Mouse (Mus musculus) layer of hippocampus, adult 11-12 months (tissue): ENCODE measurements around the gene Serpina3j.
A peak's percentile ranks its signal among the peaks of the same experiment; 100 is the strongest.
"Not testable (repeated sequence)": the region's sequence is repeated elsewhere in the genome, so short reads cannot be mapped to it uniquely, and the experiment has no call there.

Experiments
- DNase-seq: peaks from one replicate; pipeline ENCODE4 v3.0.0; 2022; ENCODE audit warnings: low spot score

The Serpina3j gene

DNA sequence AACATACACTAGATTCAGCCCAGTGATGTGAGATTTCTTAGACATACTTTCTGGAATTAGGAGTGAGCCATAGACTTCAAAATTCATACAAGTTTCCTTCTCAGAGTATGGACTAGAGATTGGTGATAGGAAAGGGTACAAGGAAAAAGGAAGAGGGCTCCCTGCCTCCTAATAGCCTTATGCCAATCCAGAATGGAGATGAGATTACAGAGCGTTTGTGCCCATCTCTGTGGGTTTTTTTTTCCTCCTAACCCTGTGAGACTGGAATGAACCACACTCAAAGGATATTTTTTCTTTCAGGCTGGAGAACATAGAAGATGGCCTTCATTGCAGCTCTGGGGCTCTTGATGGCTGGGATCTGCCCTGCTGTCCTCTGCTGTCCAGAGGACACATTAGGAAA, at the start of gene Serpina3j:
TSS of gene Serpina3j (plus strand) at position 301 of the 400 bp plus-strand sequence.
- no peak for DNase-seq

DNA sequence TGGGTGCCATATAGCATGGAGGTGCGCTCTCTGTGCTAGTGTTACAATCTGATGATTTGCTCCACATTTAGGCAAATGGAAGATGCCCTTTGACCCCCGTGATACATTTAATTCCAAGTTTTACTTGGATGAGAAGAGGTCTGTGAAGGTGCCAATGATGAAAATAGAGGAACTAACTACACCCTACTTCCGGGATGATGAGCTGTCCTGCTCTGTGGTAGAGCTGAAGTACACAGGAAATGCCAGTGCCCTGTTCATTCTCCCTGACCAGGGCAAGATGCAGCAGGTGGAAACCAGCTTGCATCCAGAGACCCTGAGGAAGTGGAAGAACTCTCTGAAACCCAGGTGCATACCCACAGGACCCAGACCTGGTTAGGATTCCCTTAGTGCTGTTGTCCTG, 48.0 kb upstream of the Serpina3j start:
- DNase-seq: no peak

DNA sequence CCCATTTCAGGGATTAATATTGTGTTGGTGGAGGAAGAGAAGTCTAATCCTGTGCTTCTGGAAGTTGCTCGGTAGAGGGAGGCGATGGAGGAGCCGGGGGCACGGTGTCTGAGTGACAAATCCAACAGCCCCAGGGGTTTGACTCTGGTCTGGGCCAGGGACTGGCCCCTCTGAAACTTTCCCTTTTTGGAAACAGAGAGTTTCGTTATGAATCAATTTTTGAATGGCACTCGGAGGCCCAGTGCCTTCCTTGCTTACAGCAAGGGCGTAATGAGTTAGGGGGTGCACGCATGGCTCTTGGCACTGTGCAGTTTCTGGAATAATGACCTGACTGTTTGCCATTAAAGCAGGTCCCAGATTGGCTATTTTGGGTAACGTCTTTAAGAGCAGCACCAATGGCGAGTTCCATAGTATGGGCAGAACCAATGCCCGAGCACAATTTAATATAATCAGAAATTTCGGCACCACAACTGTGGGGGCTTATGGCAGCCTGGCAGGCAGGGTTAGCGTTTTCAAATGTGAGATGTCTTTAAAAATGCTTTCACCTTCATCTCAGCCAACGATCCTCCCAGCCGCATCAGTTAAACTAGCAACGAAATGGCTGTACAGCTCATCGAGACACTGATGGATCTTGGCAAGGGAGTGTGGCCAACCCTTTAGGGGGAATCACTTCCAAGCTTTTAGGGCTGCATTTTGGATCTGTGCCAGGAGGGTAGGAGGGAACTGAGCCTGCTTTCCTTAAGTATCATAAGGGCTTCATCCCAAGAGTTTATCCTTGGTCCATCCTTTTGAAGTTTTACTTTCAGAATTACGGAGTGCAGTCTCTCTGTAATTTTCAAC, 35.9 kb upstream of the Serpina3j start:
- DNase-seq: no peak

DNA sequence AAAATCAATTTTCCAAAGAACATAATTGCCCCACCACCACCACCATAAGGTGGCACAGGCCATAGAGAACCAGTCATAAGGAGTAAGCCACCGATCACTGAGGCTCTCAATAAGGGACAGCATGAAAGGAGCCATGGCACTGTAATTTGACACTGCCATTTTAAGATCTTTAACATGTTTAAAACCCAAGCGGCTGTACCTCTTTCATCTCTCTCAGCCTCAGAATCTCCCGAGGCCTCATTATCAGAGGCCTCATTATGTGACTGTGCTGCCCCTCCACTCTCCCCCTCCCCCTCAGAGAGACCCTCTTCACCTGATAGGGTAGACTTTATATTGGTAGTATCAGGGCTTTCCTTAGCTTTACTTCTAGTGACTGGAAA, 35.3 kb upstream of the Serpina3j start:
- no peak for DNase-seq

DNA sequence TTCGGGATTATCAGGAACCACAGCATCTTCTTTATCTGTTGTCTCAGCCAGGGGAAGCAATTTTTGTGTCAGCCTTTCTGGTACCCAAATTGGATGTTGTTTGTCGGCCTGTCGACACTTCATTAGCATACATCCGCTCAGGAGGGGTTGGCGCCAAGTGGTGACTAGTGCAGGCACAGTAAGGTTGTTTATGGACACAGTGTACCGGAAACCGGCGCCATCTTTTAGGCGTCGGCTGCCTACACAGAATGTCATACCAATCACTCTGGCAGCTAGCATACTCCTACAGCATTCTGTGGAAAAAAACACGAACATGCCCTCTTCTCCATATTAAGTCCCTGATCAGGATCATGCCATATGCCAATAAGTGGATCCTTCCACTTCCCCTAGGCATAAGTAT, 31.0 kb upstream of the Serpina3j start:
- peak; percentile 9 for DNase-seq

DNA sequence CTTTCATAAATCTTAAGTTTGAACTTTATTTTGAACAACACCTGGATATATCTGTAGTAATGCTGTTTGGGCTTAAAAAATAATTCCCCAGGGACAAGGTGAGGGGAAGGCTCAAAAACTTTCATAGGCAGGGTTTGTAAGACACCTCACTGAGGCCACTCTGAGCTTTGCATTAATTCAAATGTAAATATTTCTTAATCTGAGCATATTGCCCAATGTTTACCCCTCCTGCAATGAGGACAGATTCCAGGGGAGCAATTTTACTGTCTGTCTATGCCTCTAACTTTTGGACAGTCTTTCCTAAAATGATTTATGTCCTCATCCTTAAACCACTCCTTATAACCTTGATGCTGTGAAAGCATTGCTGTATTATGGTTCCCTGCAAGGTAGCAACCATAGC, 26.0 kb upstream of the Serpina3j start:
- DNase-seq: no peak

DNA sequence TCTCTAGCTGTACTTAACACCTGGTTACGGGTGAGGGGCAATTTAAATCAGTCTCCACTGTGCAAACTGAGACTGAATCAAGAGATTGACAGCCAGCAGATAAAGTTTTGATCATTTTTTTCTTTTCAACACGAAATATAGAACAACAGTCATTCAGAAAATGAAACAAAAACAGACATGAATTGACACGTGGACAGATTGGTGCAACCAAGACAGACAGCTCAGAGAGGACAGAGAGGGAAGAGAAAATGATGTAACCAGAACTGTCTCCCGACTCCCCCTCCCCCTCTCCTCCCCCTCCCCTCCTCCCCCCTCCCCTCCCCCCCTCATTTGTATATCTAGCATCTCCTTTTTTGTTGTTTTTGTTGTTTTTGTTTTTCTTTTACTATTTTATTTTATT, 24.5 kb upstream of the Serpina3j start:
- no peak for DNase-seq

DNA sequence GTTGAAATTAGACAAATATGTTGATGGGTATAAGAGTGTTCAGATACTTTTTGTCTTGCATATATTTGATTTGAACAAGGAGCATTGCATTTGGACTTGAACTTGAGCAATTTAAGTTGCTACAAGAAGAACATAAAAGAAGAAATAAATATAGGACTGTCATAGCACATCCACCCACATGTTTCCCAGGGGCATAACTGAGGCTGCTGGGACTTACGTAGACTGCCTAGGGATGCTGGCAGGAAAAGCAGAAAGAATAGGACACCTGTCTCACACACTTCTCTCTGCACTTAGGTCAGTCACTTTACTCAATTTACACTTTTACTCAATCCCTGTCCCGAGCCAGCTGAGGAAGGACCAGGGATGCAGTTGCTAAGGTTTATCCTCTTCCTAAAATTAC, 20.4 kb upstream of the Serpina3j start:
- no peak for DNase-seq

DNA sequence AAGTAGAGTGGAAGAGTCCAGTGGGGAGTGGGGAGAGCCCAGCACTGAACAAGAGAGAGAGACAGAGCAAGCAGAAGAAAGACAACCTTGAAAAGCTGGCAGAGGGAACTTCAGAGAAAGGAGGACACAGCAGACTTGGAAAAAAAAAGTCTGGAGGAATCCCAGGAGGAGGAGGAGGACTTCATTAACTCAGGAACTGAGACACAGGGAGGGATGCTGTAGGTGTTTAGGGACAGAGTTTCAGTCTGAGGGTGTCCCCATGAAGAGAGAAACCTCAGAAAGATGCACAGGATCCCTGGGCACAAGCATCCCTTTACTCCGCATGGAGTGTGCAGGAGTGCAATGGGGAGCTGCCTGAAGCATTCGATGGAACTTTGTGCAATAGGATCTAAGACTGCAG, 16.3 kb upstream of the Serpina3j start:
- DNase-seq: no peak

DNA sequence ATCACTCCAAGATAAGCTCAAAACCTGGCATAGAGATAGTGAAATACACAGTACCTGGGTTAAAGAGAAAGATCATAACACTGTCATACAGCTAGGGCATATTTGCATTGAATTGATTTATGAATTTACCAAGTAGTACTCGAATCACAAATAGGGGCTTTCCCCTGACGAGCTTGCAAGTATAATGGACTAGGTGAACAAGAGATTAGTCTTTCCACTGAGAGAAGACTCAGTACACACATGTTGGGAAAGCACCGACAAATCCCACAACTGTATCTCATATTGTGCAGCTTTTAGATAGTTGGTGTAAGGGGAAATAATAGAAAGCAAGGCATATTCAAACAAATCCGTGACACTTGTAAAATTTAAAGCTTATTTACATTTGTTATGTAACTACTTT, 8.4 kb upstream of the Serpina3j start:
- DNase-seq: no peak

DNA sequence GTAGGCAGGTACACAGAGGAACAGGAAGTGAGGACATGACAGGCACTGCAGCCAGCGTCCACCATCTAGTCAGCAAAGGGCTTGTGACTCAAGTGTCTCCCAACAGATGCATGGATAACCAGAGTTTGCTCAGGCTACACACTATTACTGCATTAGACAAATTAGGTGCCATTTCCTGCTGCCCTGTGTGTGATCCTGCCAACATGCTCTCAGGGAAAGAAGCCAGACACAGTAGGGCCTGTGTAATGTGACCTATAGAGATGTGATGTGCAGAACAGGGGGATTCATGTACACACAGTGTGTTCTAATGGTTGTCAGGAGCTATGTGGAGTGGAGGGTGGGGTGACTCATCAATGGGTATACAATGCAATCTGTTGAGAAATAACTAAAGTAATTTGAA, 8.1 kb downstream of the Serpina3j start:
- no peak for DNase-seq

DNA sequence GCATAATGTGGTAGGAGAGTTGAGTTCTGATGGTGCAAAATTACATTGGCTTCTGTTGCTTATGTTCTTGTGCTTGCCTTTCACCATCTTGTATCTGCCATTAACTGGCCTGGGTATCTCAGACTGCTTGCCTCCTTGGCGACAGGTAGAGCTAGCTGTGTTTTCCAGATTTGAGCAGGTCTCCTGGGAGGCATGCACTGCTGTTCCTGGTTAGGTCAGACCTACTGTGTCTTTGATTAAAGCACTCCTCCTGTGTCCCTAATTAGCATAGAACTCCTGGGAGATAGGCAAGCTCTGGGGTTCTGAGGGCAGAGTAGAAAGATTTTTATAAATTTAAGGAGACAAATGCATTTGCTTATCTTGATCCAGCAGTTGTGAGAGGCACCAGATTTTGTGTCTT, 17.3 kb downstream of the Serpina3j start:
- no peak for DNase-seq

DNA sequence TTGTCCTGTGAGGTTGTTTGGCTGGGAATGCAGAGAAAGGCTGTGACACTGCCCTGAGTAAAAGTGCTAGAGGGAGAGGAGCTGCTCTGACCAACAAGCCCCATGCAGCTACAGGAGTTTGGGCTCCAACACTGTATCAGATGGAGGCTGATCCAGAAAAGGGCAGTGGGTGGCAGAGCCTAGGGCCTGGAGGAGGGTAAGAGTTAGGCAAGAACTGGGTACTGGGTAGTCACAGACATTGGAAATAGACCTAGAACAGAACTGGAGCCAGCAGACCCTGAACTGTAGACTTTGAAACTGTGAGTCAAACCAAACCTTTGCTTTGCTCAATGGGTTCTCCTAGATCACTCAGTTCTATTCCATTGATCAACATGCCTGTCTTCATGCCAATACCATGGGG, 22.5 kb downstream of the Serpina3j start:
- DNase-seq: not testable (repeated sequence)

DNA sequence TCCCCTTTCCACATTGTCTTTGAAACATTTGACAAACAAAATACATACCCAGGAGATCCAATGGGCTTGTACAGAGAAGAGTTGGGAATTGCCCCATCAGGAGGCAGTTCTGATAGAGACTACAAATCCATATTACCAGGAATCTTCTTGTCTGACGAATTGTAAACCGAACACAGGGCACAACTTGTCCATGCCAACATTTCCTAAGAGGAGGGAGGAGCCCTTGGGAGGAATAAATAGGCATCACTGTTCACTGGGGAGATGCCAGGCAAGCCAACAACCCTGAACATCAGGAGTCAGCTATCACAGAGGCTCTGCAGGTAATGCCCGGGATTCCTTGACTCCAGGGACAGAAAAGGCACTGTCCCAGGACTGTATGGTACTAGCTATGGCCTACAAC, 23.9 kb downstream of the Serpina3j start, which contains the start of the genes Serpina3k and Serpina3m:
TSS of gene Serpina3k (plus strand) at position 261 of the 400 bp plus-strand sequence.
TSS of gene Serpina3m (plus strand) at position 261 of the 400 bp plus-strand sequence.
- not testable (repeated sequence) for DNase-seq

DNA sequence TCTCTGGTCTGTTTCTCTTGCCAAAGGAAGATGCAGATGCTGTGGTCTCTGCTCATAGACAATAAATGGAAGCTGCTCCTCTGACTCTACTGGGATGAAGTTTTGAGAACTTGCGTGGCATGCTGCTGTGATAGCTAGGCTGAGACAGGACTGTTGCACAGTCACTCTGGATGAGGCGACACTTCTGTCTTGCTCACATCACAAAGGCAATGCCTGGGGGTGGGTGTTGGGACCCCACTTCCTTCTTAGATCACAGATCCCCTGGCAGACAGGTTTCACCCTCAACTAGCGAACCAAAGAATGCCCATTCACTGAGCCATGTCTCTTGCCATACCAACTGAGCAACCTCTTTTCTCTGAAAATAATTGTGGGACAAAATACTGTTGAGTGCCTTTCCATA, 24.4 kb downstream of the Serpina3j start:
- no peak for DNase-seq

DNA sequence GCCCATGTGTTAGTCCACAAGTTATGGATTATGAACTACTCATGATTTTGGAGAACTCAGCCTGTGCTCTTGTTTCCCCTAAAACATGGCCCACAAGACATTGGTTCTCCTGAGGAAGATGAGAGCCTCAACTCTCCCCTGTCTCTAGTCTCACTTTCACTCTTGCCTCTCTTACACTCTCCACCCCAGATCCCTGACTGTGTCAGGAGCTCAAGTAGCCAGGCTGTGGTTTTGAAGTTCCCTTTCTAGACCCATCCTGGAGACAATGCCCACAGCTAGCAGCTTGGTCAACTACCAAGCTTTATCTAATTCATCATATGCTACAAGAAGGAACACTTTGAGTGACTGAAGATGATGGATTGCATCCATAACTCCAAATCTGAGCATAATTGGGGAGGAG, 28.1 kb downstream of the Serpina3j start:
- not testable (repeated sequence) for DNase-seq

DNA sequence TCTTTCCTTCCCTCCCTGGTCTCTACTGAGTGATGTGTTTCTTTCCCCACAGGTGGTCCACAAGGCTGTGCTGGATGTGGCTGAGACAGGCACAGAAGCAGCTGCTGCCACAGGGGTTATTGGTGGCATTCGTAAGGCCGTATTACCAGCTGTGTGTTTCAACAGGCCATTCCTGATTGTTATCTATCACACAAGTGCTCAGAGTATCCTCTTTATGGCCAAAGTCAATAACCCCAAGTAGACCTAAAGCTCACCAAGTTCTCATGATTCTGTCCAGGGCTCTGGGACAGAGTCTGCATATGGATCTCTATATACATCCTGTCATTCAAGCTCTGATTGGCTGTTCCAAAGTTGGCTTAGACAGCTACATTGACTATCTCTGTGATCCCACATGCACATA, 30.8 kb downstream of the Serpina3j start:
- DNase-seq: no peak

DNA sequence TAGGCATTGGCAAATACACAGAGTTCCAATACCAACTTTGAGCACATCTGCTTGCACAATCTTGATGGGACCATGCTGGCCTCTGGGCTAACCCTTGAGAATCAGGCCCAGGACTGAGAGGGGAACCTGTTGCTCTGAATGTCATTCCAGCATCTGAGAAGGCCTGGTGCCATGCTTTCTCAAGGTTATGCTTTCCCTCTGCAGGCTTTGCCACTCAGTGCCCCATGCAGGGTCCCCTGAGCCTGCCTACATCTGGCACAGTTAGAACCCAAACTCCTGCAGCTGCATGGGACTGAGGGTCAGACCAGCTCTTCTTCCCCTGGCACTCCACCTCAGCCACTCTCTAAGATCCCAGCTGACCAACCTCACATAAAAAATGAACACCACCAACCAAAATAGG, 31.4 kb downstream of the Serpina3j start:
- DNase-seq: no peak

DNA sequence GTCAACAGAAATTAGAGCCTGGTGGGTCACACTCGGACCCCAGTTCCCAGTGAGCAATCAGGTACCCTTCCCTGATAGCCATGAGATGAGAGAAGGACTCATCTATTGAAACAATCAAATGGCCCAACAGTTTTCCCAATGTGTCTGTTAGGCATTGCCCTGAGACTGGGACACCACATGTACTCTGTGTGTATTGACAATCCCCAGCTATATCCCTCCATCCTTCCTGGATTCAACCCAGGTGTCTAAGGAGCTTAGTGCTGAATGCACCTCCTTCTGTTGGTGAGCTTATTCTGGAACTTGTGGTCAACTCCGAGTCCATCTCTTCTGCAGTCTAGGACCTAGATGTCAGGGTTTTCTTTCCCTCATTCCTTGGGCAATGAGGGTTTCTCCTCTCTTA, 32.7 kb downstream of the Serpina3j start:
- DNase-seq: no peak

DNA sequence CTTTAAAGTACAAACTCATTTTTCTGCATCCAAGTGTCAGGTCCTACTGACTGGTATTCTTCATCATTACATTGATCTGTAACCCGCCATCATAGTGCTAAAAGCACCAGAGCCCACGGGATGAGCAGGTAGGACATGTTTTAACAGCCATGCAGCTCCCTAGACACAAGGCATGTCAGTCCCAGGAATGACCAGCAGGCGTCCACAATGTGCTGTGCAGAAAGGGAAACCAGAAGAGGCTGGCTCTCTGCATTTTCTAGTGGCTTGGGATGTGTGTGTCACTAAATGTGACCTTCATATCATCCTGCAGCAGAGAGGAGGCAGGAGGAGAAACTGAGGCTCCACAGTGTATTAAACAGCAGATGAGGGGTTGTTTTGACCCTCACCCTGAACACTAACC, 37.5 kb downstream of the Serpina3j start:
- DNase-seq: peak; percentile 65

DNA sequence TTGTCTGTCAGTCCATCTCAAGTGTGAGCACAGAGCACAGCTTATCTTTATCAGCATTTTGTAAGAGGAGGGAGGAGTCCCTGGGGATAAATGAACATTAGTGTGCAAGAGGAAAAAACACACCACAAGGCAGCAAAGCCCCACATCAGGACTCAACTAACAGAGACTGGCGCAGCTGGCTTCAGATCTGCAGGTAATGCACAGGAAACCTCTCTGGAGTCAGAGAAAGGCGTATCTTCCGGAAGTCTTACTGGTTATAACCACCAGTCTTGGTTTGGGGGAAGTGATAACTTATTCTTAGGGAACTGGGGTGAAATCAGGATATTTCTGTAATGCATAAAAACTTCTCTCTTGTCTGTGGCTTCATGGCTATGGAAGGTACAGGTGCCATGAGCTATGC, 41.7 kb downstream of the Serpina3j start:
- no peak for DNase-seq

DNA sequence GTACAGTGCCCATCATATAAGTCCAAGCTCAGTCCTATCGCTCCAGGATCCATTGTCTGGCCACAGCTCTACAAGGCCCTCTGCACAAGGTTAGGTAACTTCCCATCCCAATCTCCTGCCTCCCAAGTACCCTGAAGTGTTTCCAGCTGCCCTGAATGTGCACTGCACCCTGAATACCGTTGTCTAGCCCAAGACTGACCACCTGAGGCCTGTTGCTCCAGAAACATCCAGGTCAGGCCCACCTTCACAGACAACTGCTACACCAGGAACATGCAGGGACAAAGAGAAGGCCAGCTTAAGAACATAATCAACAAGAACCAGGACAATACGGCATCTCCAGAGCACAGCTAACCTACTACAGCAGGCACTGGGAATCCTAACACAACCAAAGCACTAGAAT, 55.6 kb downstream of the Serpina3j start:
- no peak for DNase-seq
